Mouse (Mus musculus) cerebellum, postnatal 25 days (tissue): ENCODE results near the gene Mitf.

ENCODE experiments used
- DNase-seq, 2 experiments: peaks; one replicate each; pipeline ENCODE4 v3.0.0; 2021; ENCODE audit warnings: mixed read lengths in 2 of 2

The Mitf gene

GRCm38 (mm10) chr6:97882931-97883330, 76.1 kb downstream of the Mitf start:
- peak; percentile 70 to 80 for DNase-seq

GRCm38 (mm10) chr6:97883496-97883895, 76.6 kb downstream of the Mitf start:
- DNase-seq, result peak in 1 of 2 experiments; percentile 41

- no peak for DNase-seq
Observed at GRCm38 (mm10) chr6:97884971-97885370, 78.1 kb downstream of the Mitf start.

- no peak for DNase-seq
Observed at GRCm38 (mm10) chr6:97885606-97886005, 78.8 kb downstream of the Mitf start.

- DNase-seq, result no peak
Observed at GRCm38 (mm10) chr6:97887893-97888292, 81.0 kb downstream of the Mitf start.

GRCm38 (mm10) chr6:97888596-97888995, 81.7 kb downstream of the Mitf start:
- no peak for DNase-seq

- DNase-seq, result no peak
Observed at GRCm38 (mm10) chr6:97893546-97893945, 86.7 kb downstream of the Mitf start.

- no peak for DNase-seq
Observed at GRCm38 (mm10) chr6:97897191-97897590, 90.3 kb downstream of the Mitf start.

- DNase-seq, result no peak
Observed at GRCm38 (mm10) chr6:97898085-97898484, 91.2 kb downstream of the Mitf start.

- DNase-seq, result peak; percentile 29 to 59
Observed at GRCm38 (mm10) chr6:97901561-97901960, 94.7 kb downstream of the Mitf start.

GRCm38 (mm10) chr6:97902205-97902604, 95.4 kb downstream of the Mitf start:
- no peak for DNase-seq

GRCm38 (mm10) chr6:97914768-97915167, 107.9 kb downstream of the Mitf start:
- no peak for DNase-seq

GRCm38 (mm10) chr6:97916386-97916903, 109.6 kb downstream of the Mitf start:
- peak; percentile 48 to 50 for DNase-seq

- no peak for DNase-seq
Observed at GRCm38 (mm10) chr6:97918051-97918450, 111.2 kb downstream of the Mitf start.

GRCm38 (mm10) chr6:97918481-97918880, 111.6 kb downstream of the Mitf start:
- no peak for DNase-seq

- DNase-seq, result no peak
Observed at GRCm38 (mm10) chr6:97919287-97919686, 112.4 kb downstream of the Mitf start.

- peak in 1 of 2 experiments; percentile 14 for DNase-seq
Observed at GRCm38 (mm10) chr6:97921591-97921990, 114.7 kb downstream of the Mitf start.

- DNase-seq, result no peak
Observed at GRCm38 (mm10) chr6:97924221-97924620, 117.4 kb downstream of the Mitf start.

- DNase-seq, result no peak
Observed at GRCm38 (mm10) chr6:97929051-97929450, 122.2 kb downstream of the Mitf start.

- DNase-seq, result peak in 1 of 2 experiments; percentile 8
Observed at GRCm38 (mm10) chr6:97929466-97929865, 122.6 kb downstream of the Mitf start.

GRCm38 (mm10) chr6:97937139-97937538, 130.3 kb downstream of the Mitf start:
- no peak for DNase-seq

- DNase-seq, result no peak
Observed at GRCm38 (mm10) chr6:97937897-97938614, 131.2 kb downstream of the Mitf start.

GRCm38 (mm10) chr6:97940916-97941315, 134.1 kb downstream of the Mitf start:
- no peak for DNase-seq

- DNase-seq, result no peak
Observed at GRCm38 (mm10) chr6:97950033-97950881, 143.4 kb downstream of the Mitf start.
